Mouse (Mus musculus) forebrain, embryonic 10.5 days (tissue): ENCODE results near the gene Clec4b2. TPM values are rescaled to one million over a fixed set of nuclear protein-coding genes. Genes with fewer than 3 reads are reported as not detected.
"Not testable (repeated sequence)": the region's sequence is repeated elsewhere in the genome, so short reads cannot be mapped to it uniquely, and the experiment has no call there.

Source experiments
- DNase-seq: peaks from one replicate; pipeline ENCODE4 v3.0.0-alpha.2; 2017; ENCODE audit warnings: low spot score; ENCODE audit errors: extremely low spot score
- H3K27ac ChIP-seq: fragments of 300-500 bp; sonication (generic); 2 replicates; pipeline ENCODE4 v1.5.1; 2016; ENCODE audit warnings: mild to moderate bottlenecking
- H3K27me3 ChIP-seq: fragments of 300-500 bp; sonication (generic); 2 replicates; pipeline ENCODE4 v1.6.1; 2016; ENCODE audit warnings: mild to moderate bottlenecking; ENCODE audit not compliant: poor library complexity, severe bottlenecking
- H3K36me3 ChIP-seq: fragments of 300-500 bp; sonication (generic); replicated peaks from 2 replicates; pipeline ENCODE4 v1.6.1; 2016; ENCODE audit warnings: mild to moderate bottlenecking, moderate library complexity
- H3K4me1 ChIP-seq: fragments of 300-500 bp; sonication (generic); 2 replicates; pipeline ENCODE4 v1.6.1; 2016
- H3K4me3 ChIP-seq: fragments of 300-500 bp; sonication (generic); 2 replicates; pipeline ENCODE4 v1.5.1; 2016; ENCODE audit warnings: mild to moderate bottlenecking, moderate library complexity
- H3K9me3 ChIP-seq: fragments of 300-500 bp; sonication (generic); 2 replicates; pipeline ENCODE4 v1.6.1; 2016; ENCODE audit warnings: mild to moderate bottlenecking, moderate library complexity
- WGBS: fragments of 180-500 bp; shearing (Covaris S2); methylation state at CpG from one replicate; pipeline ENCODE4 v1.1.7; 2016; 5-methylcytosine and 5-hydroxymethylcytosine counted together
- polyA plus RNA-seq: library from polyadenylated mRNA; unstranded; fragments of >200 nt; fragmentation: Nextera tagmentation; extraction: Ambion mirVana; gene quantifications from 2 replicates; pipeline ENCODE4 v1.2.1, GENCODE M21; 2016

Clec4b2 gene
- not detected in 2 replicates for polyA plus RNA-seq

DNA sequence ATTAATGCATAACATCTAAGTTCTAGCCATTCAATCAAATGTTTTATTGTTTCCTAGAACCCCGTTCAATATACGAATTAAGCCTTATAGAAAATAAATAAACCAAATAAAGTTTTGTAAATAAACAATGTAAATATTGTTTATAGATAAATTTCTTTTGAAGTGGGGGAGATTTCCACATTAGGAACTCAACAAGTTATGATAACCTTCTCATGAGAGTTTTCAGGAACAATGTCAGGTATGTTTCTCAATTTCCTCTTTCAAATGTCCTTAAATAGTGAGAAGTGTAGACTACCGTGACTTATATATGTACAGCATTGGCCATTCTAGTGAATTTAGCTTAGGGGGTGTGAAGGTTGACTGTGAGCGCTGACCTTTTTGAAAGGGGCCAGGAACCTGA is at the start of gene Clec4b2:
TSS of gene Clec4b2 (plus strand) at position 301 of the 400 bp plus-strand sequence.
- Histone ChIP-seq H3K36me3 (no peaks in the 10 kb centered on the region), H3K9me3 (no peaks in the 10 kb centered on the region; the same call in 1 of the 2 replicates), H3K4me1 (no peaks in the 10 kb centered on the region), H3K27ac (no peak within 1 kb of the TSS), H3K27me3 (no peaks in the 10 kb centered on the region), H3K4me3 (no peak within 1 kb of the TSS)
- 90% methylated on average over 4 of the region's 4 CpGs for WGBS
- DNase-seq, result no peak

- Histone ChIP-seq H3K36me3 (no peaks in the 10 kb centered on the region), H3K4me3 (no peak overlapping the region), H3K27ac (no peak overlapping the region), H3K4me1 (no peaks in the 10 kb centered on the region), H3K9me3 (no peaks in the 10 kb centered on the region; the same call in 1 of the 2 replicates), H3K27me3 (no peaks in the 10 kb centered on the region)
- 86% methylated on average over 3 of the region's 3 CpGs for WGBS
- DNase-seq, result no peak
Observed at GRCm38 (mm10) chr6:123123195-123123594, 49.5 kb upstream of the Clec4b2 start.

- 77% methylated on average over 1 of the region's 1 CpGs for WGBS
Observed at GRCm38 (mm10) chr6:123127173-123127572, 45.5 kb upstream of the Clec4b2 start.

GRCm38 (mm10) chr6:123137766-123138526 is 34.7 kb upstream of the Clec4b2 start:
- WGBS, result 72% methylated on average over 29 of the region's 29 CpGs
- not testable (repeated sequence) for H3K27me3 ChIP-seq, H3K27ac ChIP-seq, H3K36me3 ChIP-seq, H3K9me3 ChIP-seq, H3K4me3 ChIP-seq, DNase-seq, H3K4me1 ChIP-seq

More at GRCm38 (mm10) chr6:123127173-123127572, 45.5 kb upstream of the Clec4b2 start:
- Histone ChIP-seq H3K9me3 (no peaks in the 10 kb centered on the region; the same call in 1 of the 2 replicates), H3K36me3 (no peaks in the 10 kb centered on the region), H3K4me1 (no peaks in the 10 kb centered on the region), H3K4me3 (no peak overlapping the region), H3K27ac (no peak overlapping the region), H3K27me3 (no peaks in the 10 kb centered on the region)
- DNase-seq, result no peak

DNA sequence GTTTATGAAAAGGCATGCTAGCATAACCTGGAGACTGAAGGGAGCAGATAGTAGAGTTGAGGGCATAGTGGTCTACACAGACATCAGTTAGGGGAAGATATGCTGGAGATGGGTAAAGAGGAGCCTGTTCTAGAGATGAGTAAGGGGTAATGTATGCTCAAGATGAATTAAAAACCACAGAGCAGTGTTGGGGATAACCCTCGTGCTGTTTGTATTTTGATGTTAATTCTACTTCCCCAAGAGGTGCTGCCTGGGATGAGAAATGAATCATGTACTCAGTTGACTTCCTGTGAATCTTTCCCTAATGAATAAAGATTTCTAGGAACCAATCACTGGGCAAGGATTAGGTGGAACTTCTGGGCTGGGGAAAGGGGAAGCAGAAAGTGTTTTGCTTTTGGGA is 2.6 kb upstream of the Clec4b2 start:
- Histone ChIP-seq H3K4me1 (no peaks in the 10 kb centered on the region), H3K27ac (no peak overlapping the region), H3K4me3 (no peak overlapping the region), H3K9me3 (no peaks in the 10 kb centered on the region; the same call in 1 of the 2 replicates), H3K27me3 (no peaks in the 10 kb centered on the region), H3K36me3 (no peaks in the 10 kb centered on the region)
- no peak for DNase-seq
- WGBS, result 68% methylated on average over 1 of the region's 1 CpGs

GRCm38 (mm10) chr6:123171040-123171439 is 1.7 kb upstream of the Clec4b2 start:
- Histone ChIP-seq H3K9me3 (no peaks in the 10 kb centered on the region; the same call in 1 of the 2 replicates), H3K36me3 (no peaks in the 10 kb centered on the region), H3K4me1 (no peaks in the 10 kb centered on the region), H3K27me3 (no peaks in the 10 kb centered on the region), H3K27ac (no peak overlapping the region), H3K4me3 (no peak overlapping the region)
- DNase-seq, result no peak

DNA sequence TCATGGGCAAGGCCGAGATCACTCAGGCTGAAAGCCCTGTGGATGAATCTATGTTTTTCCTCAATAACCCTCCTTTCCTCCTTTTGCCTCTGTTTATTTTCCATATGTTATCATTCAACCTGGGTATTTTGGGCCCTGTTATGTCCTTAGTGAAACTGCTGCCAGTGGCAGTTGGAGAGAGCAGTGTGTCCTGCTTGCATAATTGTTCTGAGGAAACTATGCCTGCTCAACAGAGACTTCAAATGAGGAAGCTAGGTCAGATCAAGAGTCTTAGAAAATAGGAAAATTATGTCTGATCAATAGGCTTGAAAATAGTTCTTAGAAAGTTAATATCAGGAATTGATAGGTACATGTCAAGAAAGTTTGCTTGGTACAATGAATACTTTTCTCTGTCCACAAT is 2.9 kb downstream of the Clec4b2 start:
- H3K4me1 ChIP-seq, result no peaks in the 10 kb centered on the region
- no peak overlapping the region for H3K27ac ChIP-seq
- H3K27me3 ChIP-seq, result no peaks in the 10 kb centered on the region
- no peaks in the 10 kb centered on the region for H3K9me3 ChIP-seq
- WGBS, result 86% methylated on average over 1 of the region's 1 CpGs
- no peak for DNase-seq
- H3K4me3 ChIP-seq, result no peak overlapping the region
- H3K36me3 ChIP-seq, result no peaks in the 10 kb centered on the region

- H3K27me3 ChIP-seq, H3K4me1 ChIP-seq, DNase-seq, H3K4me3 ChIP-seq, H3K9me3 ChIP-seq, H3K36me3 ChIP-seq, H3K27ac ChIP-seq: not testable (repeated sequence)
- WGBS, result 84% methylated on average over 2 of the region's 2 CpGs
Observed at GRCm38 (mm10) chr6:123184862-123185261, 12.2 kb downstream of the Clec4b2 start.

- DNase-seq, result no peak
- WGBS, result 90% methylated on average over 1 of the region's 1 CpGs
- Histone ChIP-seq H3K4me3 (no peak overlapping the region), H3K36me3 (no peaks in the 10 kb centered on the region), H3K27ac (no peak overlapping the region), H3K4me1 (no peaks in the 10 kb centered on the region), H3K9me3 (no peaks in the 10 kb centered on the region), H3K27me3 (no peaks in the 10 kb centered on the region)
Observed at GRCm38 (mm10) chr6:123207187-123208076, 34.7 kb downstream of the Clec4b2 start.

GRCm38 (mm10) chr6:123208077-123208439 is 35.4 kb downstream of the Clec4b2 start:
- not testable (repeated sequence) for H3K27ac ChIP-seq, DNase-seq, H3K9me3 ChIP-seq

DNA sequence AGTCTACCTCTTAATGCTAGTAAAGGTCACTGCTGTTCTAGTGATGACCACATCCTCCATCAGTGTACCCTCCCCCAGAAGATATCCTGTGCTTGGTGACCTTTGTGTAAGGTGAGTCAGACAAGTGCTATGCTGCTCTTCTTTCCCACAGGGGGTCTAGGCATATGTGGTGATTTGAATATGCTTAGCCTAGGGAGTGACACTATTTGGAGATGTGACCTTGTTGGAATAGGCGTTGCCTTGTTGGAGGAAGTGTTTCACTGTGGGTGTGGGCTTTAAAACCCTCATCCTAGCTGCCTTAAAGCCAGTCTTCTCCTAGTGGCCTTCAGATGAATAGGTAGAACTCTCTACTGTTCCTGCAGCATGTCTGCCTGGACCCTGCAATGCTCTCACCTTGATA is 39.0 kb downstream of the Clec4b2 start:
- no peak overlapping the region for H3K4me3 ChIP-seq
- no peaks in the 10 kb centered on the region for H3K27me3 ChIP-seq
- WGBS, result 89% methylated on average over 1 of the region's 1 CpGs
- no peaks in the 10 kb centered on the region for H3K9me3 ChIP-seq
- no peak overlapping the region for H3K27ac ChIP-seq
- H3K36me3 ChIP-seq, result no peaks in the 10 kb centered on the region
- no peak for DNase-seq
- H3K4me1 ChIP-seq, result no peaks in the 10 kb centered on the region

More at GRCm38 (mm10) chr6:123208077-123208439, 35.4 kb downstream of the Clec4b2 start:
- not testable (repeated sequence) for H3K4me1 ChIP-seq, H3K36me3 ChIP-seq, H3K4me3 ChIP-seq, H3K27me3 ChIP-seq

- no peak overlapping the region for H3K4me3 ChIP-seq
- no peak overlapping the region for H3K27ac ChIP-seq
- H3K27me3 ChIP-seq, result no peaks in the 10 kb centered on the region
- H3K4me1 ChIP-seq, result no peaks in the 10 kb centered on the region
- H3K36me3 ChIP-seq, result no peaks in the 10 kb centered on the region
- H3K9me3 ChIP-seq, result no peaks in the 10 kb centered on the region
- WGBS, result 76% methylated on average over 2 of the region's 2 CpGs
- no peak for DNase-seq
Observed at GRCm38 (mm10) chr6:123227519-123228166, 55.0 kb downstream of the Clec4b2 start.
